Mouse (Mus musculus) lung, adult 2 months (tissue): ENCODE results near the gene Crybg3. TPM values are rescaled to one million over a fixed set of nuclear protein-coding genes. Genes with fewer than 3 reads are reported as not detected.

ENCODE experiments used
- DNase-seq: peaks from one replicate; pipeline ENCODE4 v3.0.0; 2022
- H3K4me1 ChIP-seq: fragments of 200-500 bp; 2 replicates; pipeline ENCODE4 v1.6.1; 2011; ENCODE audit warnings: low read length; ENCODE audit not compliant: control insufficient read depth, insufficient read depth
- H3K4me3 ChIP-seq: fragments of 200-500 bp; replicated peaks from 2 replicates; pipeline ENCODE3; 2011; ENCODE audit warnings: low read depth, mild to moderate bottlenecking, control low read depth, low read length; ENCODE audit errors: extremely low read depth
- CTCF ChIP-seq: fragments of 200-500 bp; IDR thresholded peaks from 2 replicates; pipeline ENCODE4 v1.5.1; 2011; ENCODE audit warnings: mild to moderate bottlenecking, low read length, control low read depth; ENCODE audit not compliant: insufficient read depth
- POLR2A ChIP-seq: fragments of 200-500 bp; IDR thresholded peaks from 2 replicates; pipeline ENCODE4 v1.6.1; 2011; ENCODE audit warnings: low read depth, mild to moderate bottlenecking, control low read depth, low read length, borderline replicate concordance; ENCODE audit errors: extremely low read depth
- WGBS: fragments of 180-500 bp; shearing (Covaris S2); methylation state at CpG from one replicate; pipeline ENCODE4 v1.1.7; 2018; 5-methylcytosine and 5-hydroxymethylcytosine counted together
- polyA plus RNA-seq: library from polyadenylated mRNA; depleted of rRNA; stranded (reverse); fragments of >200 nt; gene quantifications from 2 replicates; pipeline ENCODE4 v1.2.3, GENCODE M21; 2012

Gene Crybg3
- polyA plus RNA-seq, 1 experiment, result 21.5 TPM

GRCm38 (mm10) chr16:59585706-59586244, 15.0 kb downstream of the Crybg3 start:
- H3K4me3 ChIP-seq, result no peak overlapping the region
- TF ChIP-seq CTCF, result no peak
- no peak for TF ChIP-seq POLR2A
- peaks cover 5% of the 10 kb centered on the region for H3K4me1 ChIP-seq
- DNase-seq, result no peak
- 83% methylated on average over 4 of the region's 4 CpGs for WGBS

GRCm38 (mm10) chr16:59583515-59583914, 17.3 kb downstream of the Crybg3 start:
- DNase-seq, result no peak
- 63% methylated on average over 5 of the region's 5 CpGs for WGBS
- Histone ChIP-seq H3K4me1 (peaks cover 5% of the 10 kb centered on the region; the same call in 1 of the 2 replicates), H3K4me3 (no peak overlapping the region)
- TF ChIP-seq CTCF (no peak), POLR2A (no peak)

GRCm38 (mm10) chr16:59579237-59579636, 21.5 kb downstream of the Crybg3 start:
- Histone ChIP-seq H3K4me3 (no peak overlapping the region), H3K4me1 (0 out of 2 replicates have a peak, but pooled peaks cover 2% of the 10 kb centered on the region)
- DNase-seq, result no peak
- TF ChIP-seq POLR2A (no peak), CTCF (no peak)
- WGBS, result 72% methylated on average over 8 of the region's 8 CpGs

GRCm38 (mm10) chr16:59573961-59574360, 26.8 kb downstream of the Crybg3 start:
- peaks cover 4% of the 10 kb centered on the region; the same call in 1 of the 2 replicates for H3K4me1 ChIP-seq
- 72% methylated on average over 11 of the region's 11 CpGs for WGBS
- TF ChIP-seq CTCF (no peak), POLR2A (no peak)
- DNase-seq, result no peak
- H3K4me3 ChIP-seq, result no peak overlapping the region

GRCm38 (mm10) chr16:59572685-59573084, 28.1 kb downstream of the Crybg3 start:
- 49% methylated on average over 3 of the region's 3 CpGs for WGBS
- DNase-seq, result no peak
- Histone ChIP-seq H3K4me1 (peaks cover 13% of the 10 kb centered on the region), H3K4me3 (no peak overlapping the region)
- no peak for TF ChIP-seq POLR2A
- no peak for TF ChIP-seq CTCF

GRCm38 (mm10) chr16:59570807-59571206, 30.0 kb downstream of the Crybg3 start:
- no peak overlapping the region for H3K4me3 ChIP-seq
- peaks cover 20% of the 10 kb centered on the region for H3K4me1 ChIP-seq
- 82% methylated on average over 8 of the region's 8 CpGs for whole genome bisulfite sequencing
- no peak for DNase-seq
- no peak for TF ChIP-seq POLR2A
- no peak for TF ChIP-seq CTCF

GRCm38 (mm10) chr16:59569837-59570236, 30.9 kb downstream of the Crybg3 start:
- TF ChIP-seq POLR2A, result no peak
- no peak for TF ChIP-seq CTCF
- 64% methylated on average over 8 of the region's 8 CpGs for WGBS

GRCm38 (mm10) chr16:59567721-59568381, 32.9 kb downstream of the Crybg3 start:
- Histone ChIP-seq H3K4me3 (no peak overlapping the region), H3K4me1 (peaks cover 20% of the 10 kb centered on the region)
- WGBS, result 36% methylated on average over 10 of the region's 10 CpGs
- DNase-seq, result no peak
- TF ChIP-seq CTCF (no peak), POLR2A (no peak)

More at GRCm38 (mm10) chr16:59569837-59570236, 30.9 kb downstream of the Crybg3 start:
- Histone ChIP-seq H3K4me1 (peaks cover 20% of the 10 kb centered on the region), H3K4me3 (no peak overlapping the region)
- no peak for DNase-seq

- Histone ChIP-seq H3K4me3 (no peak overlapping the region), H3K4me1 (peaks cover 16% of the 10 kb centered on the region)
- 63% methylated on average over 4 of the region's 4 CpGs for WGBS
- TF ChIP-seq POLR2A (no peak), CTCF (no peak)
- no peak for DNase-seq
Measured at GRCm38 (mm10) chr16:59566437-59566836, 34.3 kb downstream of the Crybg3 start.

- DNase-seq, result no peak
- H3K4me3 ChIP-seq, result no peak overlapping the region
- peaks cover 16% of the 10 kb centered on the region for H3K4me1 ChIP-seq
- TF ChIP-seq CTCF, result no peak
- no peak for TF ChIP-seq POLR2A
- 92% methylated on average over 2 of the region's 2 CpGs for WGBS
Measured at GRCm38 (mm10) chr16:59565631-59566030, 35.1 kb downstream of the Crybg3 start.
